Mouse (Mus musculus): Measurements from ENCODE around the gene Ntn1.

- no peak for TF ChIP-seq POLR2A (IDR thresholded peaks at IDR 0.05; ENCODE audit: low read depth, low read length)
- no peak for TF ChIP-seq CTCF (IDR thresholded peaks at IDR 0.05; ENCODE audit: borderline replicate concordance, insufficient read depth, low read length)
These were observed 45.1 kb downstream of the Ntn1 start for GRCm38 (mm10) chr11:68355561-68355960.

Measured in embryonic fibroblast, embryonic 13.5 days (primary cell).